8 mouse cellular contexts compared by ENCODE assay signal in the genomic region with DNA sequence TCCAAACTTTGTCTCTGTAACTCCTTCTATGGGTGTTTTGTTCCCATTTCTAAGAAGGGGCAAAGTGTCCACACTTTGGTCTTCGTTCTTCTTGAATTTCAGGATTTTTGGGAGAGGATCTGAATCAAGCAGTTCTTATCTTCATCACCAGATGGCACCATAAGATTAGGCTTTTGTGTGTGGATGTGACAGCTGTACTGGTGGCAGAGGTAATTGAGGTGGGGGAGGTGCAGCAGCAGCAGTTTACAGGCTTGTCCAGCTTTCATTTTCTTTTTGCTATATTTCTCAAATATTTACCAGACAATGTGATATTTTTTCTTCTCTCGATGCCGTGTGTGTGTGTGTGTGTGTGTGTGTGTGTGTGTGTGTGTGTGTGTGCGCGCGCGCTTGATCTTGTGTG.
DNase-seq lines count a peak whose midpoint lies in the region; ATAC-seq and TF ChIP-seq lines count a peak whose summit lies in the region.
"Not testable (repeated sequence)": the region's sequence is repeated elsewhere in the genome, so short reads cannot be mapped to it uniquely, and the experiment has no call there.

No protein-coding gene starts in this region.

- not testable (repeated sequence) for H3K27ac ChIP-seq in kidney, adult 2 months (ENCODE audit: insufficient read depth, low read depth, low read length); limb, embryonic 14.5 days (replicated peaks; ENCODE audit: low read depth, low read length); midbrain, embryonic 16.5 days (ENCODE audit: low read length); small intestine, adult 2 months (ENCODE audit: insufficient read depth, low read depth, low read length)

- ATAC-seq in limb, embryonic 14.5 days (ENCODE audit: low FRiP score, low read depth): peak; percentile 83; the same call in 1 of the 2 replicates
- ATAC-seq in midbrain, embryonic 16.5 days: peak; percentile 95

- DNase-seq in NIH3T3 (ENCODE audit: low read depth): peak; percentile 52
- DNase-seq in embryo, embryonic 10 days (ENCODE audit: low spot score): peak; percentile 84
- peak; percentile 14 to 78 for DNase-seq in frontal cortex, adult 2 months (ENCODE audit: extremely low spot score in 1 of 2, low spot score in 1 of 2)
- peak; percentile 71 for DNase-seq in kidney, adult 2 months
- DNase-seq in layer of hippocampus, adult 9-11 months: peak; percentile 8
- DNase-seq in limb, embryonic 14.5 days (ENCODE audit: low spot score): peak; percentile 75

- not testable (repeated sequence) for H3K4me1 ChIP-seq in kidney, adult 2 months (ENCODE audit: control insufficient read depth, insufficient read depth, low read length); limb, embryonic 14.5 days (ENCODE audit: control insufficient read depth, insufficient read depth, low read length); midbrain, embryonic 16.5 days (ENCODE audit: control insufficient read depth, insufficient read depth, low read length); small intestine, adult 2 months (ENCODE audit: control insufficient read depth, insufficient read depth, insufficient read length, low read length)

- 77% methylated on average over 7 of the region's 7 CpGs for WGBS in kidney, adult 2 months
- 69% methylated on average over 7 of the region's 7 CpGs for WGBS in limb, embryonic 14.5 days
- 80% methylated on average over 6 of the region's 7 CpGs for WGBS in midbrain, embryonic 16.5 days
- WGBS in small intestine, adult 2 months: 65% methylated on average over 7 of the region's 7 CpGs

- not testable (repeated sequence) for TF ChIP-seq POLR2A in kidney, adult 2 months (IDR thresholded peaks at IDR 0.05; ENCODE audit: low read depth, low read length); limb, embryonic 14.5 days (IDR thresholded peaks at IDR 0.05; ENCODE audit: borderline replicate concordance, extremely low read depth, insufficient read depth, insufficient read length); small intestine, adult 2 months (IDR thresholded peaks at IDR 0.05; ENCODE audit: low read depth, low read length)

- TF ChIP-seq CTCF in kidney, adult 2 months (conservative IDR thresholded peaks at IDR 0.05; ENCODE audit: insufficient read depth, insufficient read length, low read depth, low read length): peak; percentile 61
- TF ChIP-seq CTCF in small intestine, adult 2 months (IDR thresholded peaks at IDR 0.05; ENCODE audit: extremely low read depth, insufficient read length, insufficient replicate concordance, low read depth, low read length): peak; percentile 29; the same call in 1 of the 2 replicates

- H3K4me3 ChIP-seq in kidney, adult 2 months (ENCODE audit: insufficient read depth, low read depth, low read length); limb, embryonic 14.5 days (replicated peaks; ENCODE audit: low read length); midbrain, embryonic 16.5 days (ENCODE audit: low read depth, low read length); small intestine, adult 2 months (ENCODE audit: low read depth, low read length): not testable (repeated sequence)

- not testable (repeated sequence) for H3K36me3 ChIP-seq in kidney, adult 2 months (ENCODE audit: control insufficient read depth, insufficient read depth, low read length); limb, embryonic 14.5 days (ENCODE audit: control insufficient read depth, insufficient read depth, low read length); midbrain, embryonic 16.5 days (ENCODE audit: control insufficient read depth, insufficient read depth, low read length); small intestine, adult 2 months (ENCODE audit: control insufficient read depth, insufficient read depth, low read length)

- not testable (repeated sequence) for H3K9me3 ChIP-seq in limb, embryonic 14.5 days (ENCODE audit: control insufficient read depth, low read length); midbrain, embryonic 16.5 days (replicated peaks; ENCODE audit: control insufficient read depth, low read length, poor library complexity, severe bottlenecking)

- not testable (repeated sequence) for H3K9ac ChIP-seq in limb, embryonic 14.5 days (ENCODE audit: low read depth, low read length, severe bottlenecking); midbrain, embryonic 16.5 days (ENCODE audit: low read depth, low read length)

- H3K4me2 ChIP-seq in limb, embryonic 14.5 days (replicated peaks; ENCODE audit: low read depth, low read length, severe bottlenecking); midbrain, embryonic 16.5 days (ENCODE audit: low read length): not testable (repeated sequence)

- H3K27me3 ChIP-seq in kidney, adult 2 months (replicated peaks; ENCODE audit: control insufficient read depth, insufficient read depth, low read length); limb, embryonic 14.5 days (ENCODE audit: control insufficient read depth, insufficient read depth, low read length); midbrain, embryonic 16.5 days (ENCODE audit: control insufficient read depth, insufficient read depth, low read depth, low read length); small intestine, adult 2 months (ENCODE audit: control insufficient read depth, insufficient read depth, low read length): not testable (repeated sequence)

Comparison
In these comparisons a context has a peak if more than half of its experiments do, and no peak if none do; other contexts are left out.
1. DNase-seq: peak in every context shown above with its lines; median percentile 84 in embryo, embryonic 10 days; 75 in limb, embryonic 14.5 days; 71 in kidney, adult 2 months; 52 in NIH3T3; 46 in frontal cortex, adult 2 months; 8 in layer of hippocampus, adult 9-11 months.